25 mouse cellular contexts compared by ENCODE assay signal in the genomic region with DNA sequence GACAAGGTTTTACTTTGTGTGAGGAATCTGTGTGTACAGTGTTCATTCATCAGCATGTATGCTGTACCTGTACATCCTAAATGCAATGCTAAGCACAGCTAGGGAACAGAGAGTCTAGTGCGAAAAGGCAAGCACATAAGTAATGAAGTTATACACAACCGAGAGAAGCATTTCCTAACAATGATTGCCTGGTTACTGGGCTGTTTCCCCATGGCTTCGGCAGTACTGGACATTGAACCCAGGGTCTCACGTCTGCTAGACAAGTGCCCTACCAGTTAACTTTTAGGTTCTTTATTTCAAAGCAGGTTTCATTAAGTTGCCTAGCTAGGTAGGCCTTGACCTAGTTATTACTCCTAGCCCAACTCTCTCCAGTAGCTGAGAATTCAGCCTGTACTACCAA. TPM values are rescaled to one million over a fixed set of nuclear protein-coding genes. Genes with fewer than 3 reads are reported as not detected.
DNase-seq lines count a peak whose midpoint lies in the region; ATAC-seq and TF ChIP-seq lines count a peak whose summit lies in the region.
"Had no signal": no experiment of that assay in that cellular context is flagged by ENCODE, and none has a peak within 500 bp of the region (broad histone marks: within the 10 kb centered on the region; RNA-seq: fewer than 3 reads in every experiment).

No protein-coding gene starts in this region.

- peaks cover 7% of the 10 kb centered on the region for H3K36me3 ChIP-seq in heart, embryonic 13.5 days
- no peaks in the 10 kb centered on the region; the same call in 1 of the 2 replicates for H3K36me3 ChIP-seq in heart, embryonic 11.5 days (ENCODE audit: control insufficient read depth, insufficient read depth, low read length)
- H3K36me3 ChIP-seq in lung, embryonic 14.5 days (ENCODE audit: insufficient read depth) = peaks cover 4% of the 10 kb centered on the region; the same call in 1 of the 2 replicates
- H3K36me3 ChIP-seq in kidney, embryonic 14.5 days (ENCODE audit: control insufficient read depth, insufficient read depth, low read length) = no peaks in the 10 kb centered on the region; the same call in 1 of the 2 replicates
- H3K36me3 ChIP-seq: intestine, embryonic 15.5 days; midbrain, embryonic 15.5 days had no signal

- H3K4me1 ChIP-seq in heart, embryonic 13.5 days = peaks cover 35% of the 10 kb centered on the region
- H3K4me1 ChIP-seq in heart, embryonic 11.5 days (ENCODE audit: control insufficient read depth, insufficient read depth, low read length) = peaks cover 7% of the 10 kb centered on the region; the same call in 1 of the 2 replicates
- H3K4me1 ChIP-seq in lung, embryonic 14.5 days (ENCODE audit: insufficient read depth) = no peaks in the 10 kb centered on the region
- no peaks in the 10 kb centered on the region for H3K4me1 ChIP-seq in kidney, embryonic 14.5 days (ENCODE audit: control insufficient read depth, insufficient read depth, low read length)

- no peaks in the 10 kb centered on the region for H3K9me3 ChIP-seq in heart, embryonic 13.5 days
- H3K9me3 ChIP-seq in heart, embryonic 11.5 days (replicated peaks; ENCODE audit: control insufficient read depth, low read length) = no peaks in the 10 kb centered on the region
- H3K9me3 ChIP-seq in lung, embryonic 14.5 days (ENCODE audit: low read depth, low read length) = no peaks in the 10 kb centered on the region
- no peaks in the 10 kb centered on the region for H3K9me3 ChIP-seq in kidney, embryonic 14.5 days (ENCODE audit: control insufficient read depth, low read length)
- H3K9me3 ChIP-seq: embryonic facial prominence, embryonic 13.5 days; forebrain, embryonic 13.5 days; intestine, embryonic 15.5 days; limb, embryonic 13.5 days; midbrain, embryonic 15.5 days; neural tube, embryonic 13.5 days had no signal

- ATAC-seq in heart, embryonic 13.5 days (ENCODE audit: extremely low read depth, insufficient number of reproducible peaks, low FRiP score, low TSS enrichment) = no peak
- ATAC-seq in heart, embryonic 11.5 days (replicated peaks; ENCODE audit: insufficient number of reproducible peaks, low FRiP score, low TSS enrichment) = no peak
- no peak for ATAC-seq in lung, embryonic 14.5 days (ENCODE audit: insufficient read depth)
- no peak for ATAC-seq in kidney, embryonic 14.5 days (ENCODE audit: low FRiP score, low TSS enrichment)
- ATAC-seq: forebrain, embryonic 13.5 days; hindbrain, embryonic 16.5 days; intestine, embryonic 15.5 days; midbrain, embryonic 15.5 days had no signal

- WGBS in heart, embryonic 13.5 days = 85% methylated on average over 4 of the region's 4 CpGs
- WGBS in heart, embryonic 11.5 days (ENCODE audit: insufficient replicate concordance) = 87% methylated on average over 4 of the region's 4 CpGs
- WGBS in lung, embryonic 14.5 days = 81% methylated on average over 4 of the region's 4 CpGs
- 86% methylated on average over 4 of the region's 4 CpGs for WGBS in kidney, embryonic 14.5 days

- no peak overlapping the region for H3K4me3 ChIP-seq in heart, embryonic 13.5 days
- H3K4me3 ChIP-seq in heart, embryonic 11.5 days (ENCODE audit: low read depth, low read length) = no peak overlapping the region
- no peak overlapping the region for H3K4me3 ChIP-seq in lung, embryonic 14.5 days (ENCODE audit: low read depth, low read length)
- no peak overlapping the region for H3K4me3 ChIP-seq in kidney, embryonic 14.5 days (ENCODE audit: low read length)
- H3K4me3 ChIP-seq: embryonic facial prominence, embryonic 13.5 days; erythroblast, embryonic 14.5 days; forebrain, embryonic 13.5 days; heart, adult 2 months; intestine, embryonic 15.5 days; limb, embryonic 13.5 days; midbrain, embryonic 15.5 days; neural tube, embryonic 13.5 days had no signal

- no peak for TF ChIP-seq CTCF in lung, embryonic 14.5 days (IDR thresholded peaks at IDR 0.05; ENCODE audit: low read depth)

- no peak overlapping the region for H3K9ac ChIP-seq in heart, embryonic 13.5 days
- H3K9ac ChIP-seq in heart, embryonic 11.5 days (ENCODE audit: low read depth, low read length) = no peak overlapping the region
- H3K9ac ChIP-seq in lung, embryonic 14.5 days = no peak overlapping the region
- no peak overlapping the region for H3K9ac ChIP-seq in kidney, embryonic 14.5 days (ENCODE audit: low read depth, low read length)
- H3K9ac ChIP-seq: embryonic facial prominence, embryonic 13.5 days; forebrain, embryonic 13.5 days; intestine, embryonic 15.5 days; limb, embryonic 13.5 days; midbrain, embryonic 15.5 days; neural tube, embryonic 13.5 days had no signal

- DNase-seq in lung, embryonic 14.5 days = no peak
- no peak for DNase-seq in lung, postnatal 36 days
- DNase-seq in kidney, postnatal 36 days = peak; percentile 56 to 68
- DNase-seq in urinary bladder, postnatal 14 days (ENCODE audit: low spot score) = no peak
- DNase-seq in neural tube, embryonic 10.5 days (ENCODE audit: extremely low spot score, low spot score) = no peak
- DNase-seq: adrenal gland, postnatal 10 days; cerebellum, adult 18-20 months; cerebellum, postnatal 25 days; embryo, embryonic 11 days; gastrocnemius, postnatal 36 days; heart, adult 2 months; retina, postnatal 1 day; right cerebral cortex, postnatal 25 days; thymus, postnatal 25 days had no signal

- H3K4me2 ChIP-seq in heart, embryonic 13.5 days = no peak overlapping the region
- no peak overlapping the region for H3K4me2 ChIP-seq in heart, embryonic 11.5 days
- H3K4me2 ChIP-seq in lung, embryonic 14.5 days = no peak overlapping the region
- H3K4me2 ChIP-seq in kidney, embryonic 14.5 days (replicated peaks; ENCODE audit: low read depth, low read length) = no peak overlapping the region
- H3K4me2 ChIP-seq: embryonic facial prominence, embryonic 13.5 days; forebrain, embryonic 13.5 days; intestine, embryonic 15.5 days; limb, embryonic 13.5 days; midbrain, embryonic 15.5 days; neural tube, embryonic 13.5 days had no signal

- H3K27me3 ChIP-seq in heart, embryonic 13.5 days (replicated peaks) = no peaks in the 10 kb centered on the region
- no peaks in the 10 kb centered on the region for H3K27me3 ChIP-seq in heart, embryonic 11.5 days (ENCODE audit: control insufficient read depth, insufficient read depth, low read length)
- no peaks in the 10 kb centered on the region for H3K27me3 ChIP-seq in lung, embryonic 14.5 days (ENCODE audit: insufficient read depth, low read length)
- no peaks in the 10 kb centered on the region for H3K27me3 ChIP-seq in kidney, embryonic 14.5 days (ENCODE audit: control insufficient read depth, insufficient read depth, low read length)
- H3K27me3 ChIP-seq: embryonic facial prominence, embryonic 13.5 days; forebrain, embryonic 13.5 days; intestine, embryonic 15.5 days; limb, embryonic 13.5 days; midbrain, embryonic 15.5 days; neural tube, embryonic 13.5 days had no signal

- peak overlapping the region; percentile 7; the same call in 1 of the 2 replicates for H3K27ac ChIP-seq in heart, embryonic 13.5 days (replicated peaks)
- no peak overlapping the region for H3K27ac ChIP-seq in heart, embryonic 11.5 days (ENCODE audit: low read depth, low read length)
- H3K27ac ChIP-seq in lung, embryonic 14.5 days (ENCODE audit: low read depth) = peak overlapping the region; percentile 32; the same call in 1 of the 2 replicates
- 0 out of 2 replicates have a peak overlapping the region, but pooled peaks have one; percentile 5 for H3K27ac ChIP-seq in kidney, embryonic 14.5 days (ENCODE audit: low read depth, low read length)
- H3K27ac ChIP-seq: embryonic facial prominence, embryonic 13.5 days; forebrain, embryonic 13.5 days; heart, adult 2 months; intestine, embryonic 15.5 days; limb, embryonic 13.5 days; midbrain, embryonic 15.5 days; neural tube, embryonic 13.5 days had no signal

RNA-seq across cellular contexts. Expression of a gene that starts 36.5 kb away (rescaled TPM):
- polyA plus RNA-seq in heart, embryonic 13.5 days (2015; fragmentation: Nextera tagmentation; extraction: Ambion mirVana) = 43.7 and 44.6 TPM in 2 replicates
- polyA plus RNA-seq in heart, embryonic 11.5 days (2014; fragmentation: Nextera tagmentation; extraction: Ambion mirVana) = 68.5 and 108 TPM in 2 replicates
- 103 and 107 TPM in 2 replicates for polyA plus RNA-seq in lung, embryonic 14.5 days (2014; fragmentation: Nextera tagmentation; extraction: Ambion mirVana)
- polyA plus RNA-seq in kidney, embryonic 14.5 days (2014; fragmentation: Nextera tagmentation; extraction: Ambion mirVana) = 59.2 and 89.2 TPM in 2 replicates

Comparison
In these comparisons a context has a peak if more than half of its experiments do, and no peak if none do; other contexts are left out.
1. DNase-seq: peak in kidney, postnatal 36 days (2 of 2); none in lung, embryonic 14.5 days (single experiment), lung, postnatal 36 days (single experiment), urinary bladder, postnatal 14 days (single experiment) and neural tube, embryonic 10.5 days (single experiment).